Mouse (Mus musculus): ENCODE measurements at regions not wholly inside any gene's neighbourhood (a gene's known extent, or its start where the extent isn't known, plus 50 kb on each side); places are given as distances from the start of the nearest gene placed in this dataset.
A peak's percentile ranks its signal among the peaks of the same experiment; 100 is the strongest.
"Not testable (repeated sequence)": the region's sequence is repeated elsewhere in the genome, so short reads cannot be mapped to it uniquely, and the experiment has no call there.

DNA sequence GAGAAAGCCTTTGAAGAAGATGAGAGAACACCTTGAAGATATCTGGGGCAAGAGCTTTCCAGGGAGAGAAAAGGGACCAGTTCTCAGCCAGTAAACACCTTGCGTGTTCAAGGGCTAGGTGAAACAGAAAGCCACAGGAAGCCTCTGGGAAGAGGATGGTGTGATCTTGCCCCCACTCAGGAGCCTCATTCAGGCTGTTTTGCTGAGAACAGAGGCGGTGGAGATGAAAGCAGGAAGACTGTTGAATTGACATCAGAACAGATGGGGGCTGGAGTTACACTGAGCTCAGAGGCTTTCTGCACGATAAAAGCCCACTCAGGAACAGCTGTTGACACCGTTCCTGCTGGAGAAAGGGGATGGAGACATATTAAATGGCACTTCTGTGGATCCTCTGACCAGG lies 262.5 kb downstream of the Dad1 start:
- DNase-seq: no peak

DNA sequence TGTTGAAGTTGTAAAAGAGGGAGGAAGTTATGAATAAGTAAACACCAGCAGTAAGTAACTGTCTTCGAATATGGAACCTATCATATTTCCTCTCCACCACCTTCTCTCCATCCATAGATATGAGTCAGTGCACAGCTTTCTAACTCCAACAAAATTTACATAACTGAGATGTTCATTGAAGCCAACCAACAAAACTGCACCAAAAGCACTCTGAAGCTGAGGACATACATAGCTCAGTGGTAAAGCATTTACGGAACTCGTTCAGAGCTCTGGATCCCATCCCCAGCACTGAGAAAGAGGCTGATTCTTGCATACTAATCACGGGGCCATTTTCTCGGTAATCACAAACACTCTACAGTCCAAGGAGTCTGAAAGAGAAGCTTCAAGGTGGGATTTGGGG lies 273.1 kb downstream of the Dad1 start:
- DNase-seq: no peak

DNA sequence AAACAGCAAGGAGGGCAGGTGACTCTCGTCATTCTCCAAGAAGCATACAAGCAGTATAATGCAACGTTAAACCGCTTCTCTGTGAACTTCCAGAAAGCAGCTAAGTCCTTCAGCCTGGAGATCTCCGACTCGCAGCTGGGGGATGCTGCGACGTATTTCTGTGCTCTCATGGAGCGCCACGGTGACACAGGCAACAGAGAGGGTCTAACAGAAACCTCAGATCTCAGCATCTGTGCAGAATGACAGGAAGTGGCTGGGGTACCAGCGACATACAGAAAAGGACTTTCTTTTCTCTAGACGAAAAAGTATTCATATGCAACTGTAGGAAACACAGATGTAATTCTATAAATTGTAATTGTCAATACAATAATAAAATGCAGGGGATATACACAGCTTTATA lies 292.5 kb downstream of the Dad1 start:
- not testable (repeated sequence) for DNase-seq

DNA sequence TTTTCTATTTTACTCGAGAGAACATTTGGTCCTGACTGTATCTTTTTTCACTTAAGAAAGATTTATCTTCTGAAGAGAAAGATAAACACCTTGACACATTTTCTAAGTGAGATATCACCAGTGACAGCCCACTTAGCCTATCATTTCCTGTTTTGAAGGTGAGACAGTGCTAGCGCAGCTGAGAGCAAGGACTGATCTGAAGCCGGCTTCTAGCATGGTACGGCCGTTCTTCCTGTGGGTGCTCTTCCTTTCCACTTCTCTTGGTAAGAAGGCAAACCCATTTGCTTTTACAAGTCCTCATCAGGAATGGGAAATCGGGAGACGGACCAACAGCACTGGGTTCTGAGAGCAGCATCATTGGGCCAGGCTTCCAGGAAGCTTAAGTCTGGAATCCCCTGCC lies 293.1 kb downstream of the Dad1 start:
- no peak for DNase-seq

DNA sequence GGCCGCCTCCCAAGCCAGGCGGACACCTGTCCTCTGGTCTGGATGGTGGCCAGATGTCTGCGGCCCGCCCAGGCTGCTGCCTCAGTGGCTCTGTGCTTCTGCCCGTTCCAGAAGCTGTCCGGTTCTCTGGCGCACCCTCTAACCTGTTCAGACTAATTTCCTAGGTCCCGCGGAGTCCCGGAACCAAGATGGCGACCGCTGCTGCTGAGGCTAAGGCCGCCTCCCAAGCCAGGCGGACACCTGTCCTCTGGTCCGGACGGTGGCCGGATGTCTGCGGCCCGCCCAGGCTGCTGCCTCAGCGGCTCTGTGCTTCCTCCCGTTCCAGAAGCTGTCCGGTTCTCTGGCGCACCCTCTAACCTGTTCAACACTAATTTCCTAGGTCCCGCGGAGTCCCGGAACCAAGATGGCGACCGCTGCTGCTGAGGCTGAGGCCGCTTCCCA lies 318.1 kb downstream of the Dad1 start:
- peak; percentile 70 to 78 for DNase-seq

DNA sequence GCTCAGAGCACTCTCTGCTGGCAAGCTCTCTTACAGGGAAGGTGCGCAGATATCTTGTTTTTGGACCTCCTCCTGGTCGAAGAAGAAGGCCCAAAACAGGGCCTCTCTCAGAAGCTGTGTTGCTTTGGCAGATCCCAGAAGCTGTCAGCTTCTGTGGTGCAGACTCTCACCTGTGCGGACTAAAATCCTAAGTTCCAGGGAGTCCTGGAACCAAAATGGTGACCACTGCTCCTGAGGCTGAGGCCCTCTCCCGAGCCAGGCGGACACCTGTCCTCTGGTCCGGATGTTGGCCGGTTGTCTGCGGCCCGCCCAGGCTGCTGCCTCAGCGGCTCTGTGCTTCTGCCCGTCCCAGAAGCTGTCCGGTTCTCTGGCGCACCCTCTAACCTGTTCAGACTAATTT lies 318.6 kb downstream of the Dad1 start:
- DNase-seq: peak; percentile 56 to 68

DNA sequence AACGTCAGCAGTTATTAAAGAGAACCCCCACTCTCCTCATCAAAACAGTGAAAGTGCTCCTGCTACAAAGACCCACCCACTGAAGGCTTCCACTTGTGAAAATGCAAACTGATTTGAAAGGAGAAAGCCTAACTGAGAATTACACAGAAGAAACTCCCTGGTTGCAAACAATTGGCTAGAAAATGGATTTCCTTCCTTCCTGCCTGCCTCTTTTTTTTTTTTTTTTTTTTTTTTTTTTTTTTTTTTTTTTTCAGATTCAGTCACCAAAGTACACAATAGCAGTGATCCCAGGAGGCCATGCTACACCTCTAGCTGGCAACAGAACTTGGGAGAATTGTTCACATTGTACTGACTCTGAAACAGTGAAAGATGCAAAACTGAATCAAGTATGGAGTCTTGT lies 343.0 kb downstream of the Dad1 start:
- DNase-seq: no peak

DNA sequence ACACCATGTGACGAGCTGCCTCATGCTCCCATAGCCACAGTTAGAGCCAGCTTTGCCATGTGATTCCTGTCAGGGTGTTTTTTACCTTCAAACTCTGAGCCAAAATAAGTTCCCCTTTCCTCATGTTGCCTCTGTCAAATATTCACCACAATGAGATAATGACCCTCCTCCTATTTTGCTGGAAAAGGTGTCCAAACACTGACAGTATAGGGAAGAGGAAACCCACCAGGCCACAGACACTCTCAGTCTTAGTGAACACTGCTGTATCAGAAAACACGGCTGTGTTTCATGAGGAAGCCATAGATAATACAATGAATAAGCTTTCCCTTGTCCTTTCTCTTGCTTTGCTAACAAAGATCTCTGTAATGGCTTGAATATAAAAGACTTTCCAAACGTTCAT lies 349.3 kb downstream of the Dad1 start:
- DNase-seq: no peak

DNA sequence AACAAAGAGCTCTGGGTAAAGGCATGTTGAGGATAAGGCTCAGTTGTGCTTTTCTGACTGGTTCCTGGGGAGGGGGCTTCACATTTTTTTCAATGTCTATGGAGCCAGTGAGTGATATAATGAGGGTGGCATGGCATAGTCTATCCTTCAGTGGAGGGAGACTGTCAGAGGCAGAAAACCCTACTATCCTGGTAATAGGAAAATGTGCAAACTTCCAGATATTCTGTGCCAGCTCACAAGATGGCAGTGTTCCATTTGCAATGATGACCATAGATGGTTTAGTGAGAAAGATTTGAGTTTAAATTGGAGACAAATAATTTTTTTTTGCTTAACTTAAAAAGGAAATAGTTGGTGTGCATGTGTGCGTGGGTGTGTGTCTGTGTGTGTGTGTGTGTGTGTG lies 352.8 kb downstream of the Dad1 start:
- no peak for DNase-seq

DNA sequence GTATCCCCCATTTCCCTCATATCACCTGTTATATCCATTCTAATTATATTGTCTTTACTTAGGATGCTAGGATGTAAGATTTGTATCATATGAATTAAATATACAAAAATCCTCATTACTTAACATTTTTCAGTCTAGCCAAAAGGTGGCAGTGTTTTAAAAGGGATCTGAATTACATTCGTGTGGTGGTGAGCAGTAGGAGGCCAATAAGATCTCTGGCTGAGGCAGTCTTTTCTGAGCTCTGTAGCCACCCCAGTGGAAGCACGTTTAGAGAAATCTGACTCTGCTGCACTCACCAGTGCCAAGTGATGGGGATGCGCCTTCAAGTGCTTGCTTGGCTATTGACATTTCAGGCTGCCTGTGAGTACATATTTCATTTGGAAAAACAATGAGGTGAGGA lies 372.6 kb downstream of the Dad1 start:
- no peak for DNase-seq

DNA sequence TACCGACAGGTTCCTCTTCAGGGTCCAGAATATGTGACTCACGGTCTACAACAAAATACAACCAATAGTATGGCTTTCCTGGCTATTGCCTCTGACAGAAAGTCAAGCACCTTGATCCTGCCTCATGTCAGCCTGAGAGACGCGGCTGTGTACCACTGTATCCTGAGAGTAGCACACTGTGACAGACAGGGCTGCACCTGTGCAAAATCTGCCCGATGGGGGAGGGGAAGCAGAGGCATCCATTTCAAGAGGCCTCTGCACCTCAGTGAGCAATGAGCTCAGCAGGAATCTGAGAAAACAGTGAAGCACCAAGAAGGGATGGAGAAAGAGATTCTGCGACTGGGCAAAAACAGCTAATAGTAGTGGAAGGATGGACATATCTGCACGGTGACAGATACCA lies 377.3 kb downstream of the Dad1 start:
- no peak for DNase-seq

DNA sequence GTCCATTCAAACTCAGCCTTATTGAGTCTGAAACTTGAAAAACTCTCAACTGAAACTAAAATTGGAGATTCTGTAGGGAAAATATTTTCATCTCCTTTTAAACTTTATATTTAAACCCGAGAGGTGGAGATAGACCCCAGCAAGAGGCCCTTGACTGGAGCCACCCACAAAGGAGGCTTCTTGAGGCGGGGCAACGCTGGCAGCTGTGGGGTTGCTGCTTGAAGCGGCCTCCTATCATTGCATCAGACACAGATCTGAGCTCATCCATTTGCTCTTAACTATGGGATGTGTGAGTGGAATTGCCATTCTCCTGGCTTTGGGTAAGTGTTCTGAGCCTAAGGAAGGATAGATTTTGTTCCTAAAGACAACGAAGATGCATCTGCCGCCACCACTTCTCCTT lies 378.2 kb downstream of the Dad1 start:
- no peak for DNase-seq

DNA sequence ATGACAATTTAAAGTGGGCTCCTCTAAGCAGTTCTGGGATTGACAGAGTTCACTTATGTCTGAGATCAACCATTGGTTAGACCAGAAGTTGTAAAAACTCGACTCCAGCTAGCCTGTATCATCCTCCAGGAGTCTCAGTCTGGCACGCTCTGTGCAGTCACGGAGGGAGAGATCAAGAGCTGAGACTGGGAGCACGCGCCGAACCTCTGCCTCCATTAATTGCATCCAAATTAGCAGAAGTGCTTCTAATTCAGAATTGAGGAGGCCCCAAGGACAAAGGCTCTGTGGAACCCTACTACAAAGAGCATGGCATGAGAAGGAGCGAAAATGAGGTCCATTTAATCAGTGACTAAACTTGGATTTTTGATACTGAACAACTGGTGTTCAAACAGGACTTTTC lies 406.9 kb downstream of the Dad1 start:
- DNase-seq: no peak

DNA sequence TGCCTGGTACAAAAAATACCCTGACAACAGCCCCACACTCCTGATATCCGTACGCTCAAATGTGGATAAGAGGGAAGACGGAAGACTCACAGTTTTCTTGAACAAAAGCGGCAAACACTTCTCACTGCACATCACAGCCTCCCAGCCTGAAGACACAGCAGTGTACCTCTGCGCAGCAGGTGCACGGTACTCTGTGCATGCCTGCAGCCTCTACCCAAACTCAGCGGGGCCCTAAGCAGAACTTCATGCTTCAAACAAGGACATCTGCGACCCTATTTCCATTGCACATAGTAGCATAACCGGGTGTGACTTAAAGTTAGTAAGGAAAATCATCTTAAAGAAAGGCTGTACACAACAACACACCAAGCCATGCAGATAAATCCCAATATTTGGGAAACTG lies 408.3 kb downstream of the Dad1 start:
- no peak for DNase-seq

DNA sequence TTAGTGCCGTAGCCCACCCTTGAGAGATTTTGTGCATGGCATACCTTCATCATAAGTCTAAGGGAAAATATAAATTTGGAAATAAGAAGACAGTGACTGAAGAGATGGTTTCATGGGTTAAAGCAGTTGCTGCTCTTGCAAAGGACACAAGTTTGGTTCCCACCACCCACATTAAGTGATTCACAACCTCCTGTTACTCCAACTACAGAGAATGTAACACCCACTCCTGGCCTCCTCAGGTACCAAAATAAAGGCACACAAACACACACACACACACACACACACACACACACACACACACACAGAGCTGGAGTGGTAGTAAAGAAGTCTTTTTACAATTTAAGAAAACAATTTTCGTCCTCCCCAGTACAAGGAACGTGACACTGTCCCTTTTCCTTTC lies 421.4 kb downstream of the Dad1 start:
- no peak for DNase-seq

DNA sequence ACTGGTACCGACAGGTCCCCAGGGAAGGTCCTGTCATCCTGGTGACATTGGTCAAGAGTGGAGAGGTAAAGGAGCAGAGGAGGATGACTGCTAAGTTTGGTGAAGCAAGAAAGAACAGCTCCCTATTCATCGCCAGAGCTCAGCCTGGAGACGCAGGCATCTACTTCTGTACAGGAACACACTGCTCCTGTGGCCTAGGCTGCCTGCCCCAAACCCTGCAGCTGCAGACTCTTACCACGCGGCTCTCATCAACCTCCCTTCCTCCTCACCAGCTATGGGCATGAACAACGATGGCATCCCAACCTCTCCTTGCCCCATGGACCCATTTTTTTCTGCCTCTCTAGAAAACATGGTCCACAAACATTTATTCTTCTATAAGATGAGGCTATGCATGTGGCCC lies 422.3 kb downstream of the Dad1 start:
- DNase-seq: no peak

DNA sequence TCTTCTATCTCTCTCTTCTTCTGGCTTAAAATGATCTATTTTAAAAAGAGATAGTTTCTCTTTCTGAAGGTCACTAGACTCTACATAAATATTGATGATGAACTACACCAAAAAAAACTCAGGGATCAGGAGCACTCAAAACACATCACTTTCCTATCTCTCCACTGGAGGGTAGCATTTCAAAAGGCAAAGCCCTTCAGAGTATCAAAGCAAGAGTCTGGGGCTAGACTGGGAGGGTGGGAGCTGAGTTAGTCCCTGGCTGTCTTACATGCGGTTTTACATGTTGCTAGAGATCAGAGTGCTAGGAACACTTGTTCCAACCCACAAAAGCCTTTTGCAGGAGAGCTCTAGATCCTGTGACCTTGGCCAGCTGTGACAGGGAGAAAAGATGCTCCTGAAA lies 423.2 kb downstream of the Dad1 start:
- no peak for DNase-seq

DNA sequence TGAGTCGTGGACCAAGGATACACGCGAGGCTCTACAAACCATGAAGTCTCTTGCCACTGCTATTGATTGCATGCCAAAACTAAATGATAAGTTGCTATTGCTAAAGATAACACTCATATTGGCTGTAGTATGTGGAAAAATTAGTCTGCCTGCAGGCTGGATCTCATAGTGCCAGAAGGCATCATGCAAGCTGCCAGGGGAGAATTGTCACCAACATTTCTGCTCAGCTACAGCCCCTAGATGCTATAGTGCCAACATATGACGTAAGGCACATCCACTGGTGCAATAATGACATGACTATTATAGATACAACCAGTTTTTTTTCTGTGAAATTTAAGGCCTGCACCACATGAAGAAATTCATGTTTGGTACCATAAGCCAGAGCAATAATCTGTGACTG lies 427.1 kb downstream of the Dad1 start:
- no peak for DNase-seq

DNA sequence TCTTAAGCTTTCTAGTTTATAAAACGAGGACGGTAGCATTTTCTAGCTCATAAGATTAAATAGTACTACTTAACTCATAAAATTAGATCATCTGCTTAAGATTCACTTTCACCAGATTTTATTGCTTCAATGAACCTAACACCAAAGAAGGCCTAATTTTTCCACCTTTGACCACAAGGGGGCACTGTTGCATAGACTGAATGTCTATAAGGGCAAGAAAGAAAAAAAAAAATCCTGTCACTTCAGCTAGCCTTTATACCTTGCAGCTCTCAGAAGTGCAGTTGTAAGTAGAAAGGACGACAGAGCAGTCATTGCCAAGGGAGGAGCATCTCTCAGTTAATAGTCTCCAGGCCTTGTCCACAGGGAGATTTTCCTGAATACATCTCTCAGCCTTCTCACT lies 447.7 kb downstream of the Dad1 start:
- DNase-seq: peak; percentile 6 to 22

DNA sequence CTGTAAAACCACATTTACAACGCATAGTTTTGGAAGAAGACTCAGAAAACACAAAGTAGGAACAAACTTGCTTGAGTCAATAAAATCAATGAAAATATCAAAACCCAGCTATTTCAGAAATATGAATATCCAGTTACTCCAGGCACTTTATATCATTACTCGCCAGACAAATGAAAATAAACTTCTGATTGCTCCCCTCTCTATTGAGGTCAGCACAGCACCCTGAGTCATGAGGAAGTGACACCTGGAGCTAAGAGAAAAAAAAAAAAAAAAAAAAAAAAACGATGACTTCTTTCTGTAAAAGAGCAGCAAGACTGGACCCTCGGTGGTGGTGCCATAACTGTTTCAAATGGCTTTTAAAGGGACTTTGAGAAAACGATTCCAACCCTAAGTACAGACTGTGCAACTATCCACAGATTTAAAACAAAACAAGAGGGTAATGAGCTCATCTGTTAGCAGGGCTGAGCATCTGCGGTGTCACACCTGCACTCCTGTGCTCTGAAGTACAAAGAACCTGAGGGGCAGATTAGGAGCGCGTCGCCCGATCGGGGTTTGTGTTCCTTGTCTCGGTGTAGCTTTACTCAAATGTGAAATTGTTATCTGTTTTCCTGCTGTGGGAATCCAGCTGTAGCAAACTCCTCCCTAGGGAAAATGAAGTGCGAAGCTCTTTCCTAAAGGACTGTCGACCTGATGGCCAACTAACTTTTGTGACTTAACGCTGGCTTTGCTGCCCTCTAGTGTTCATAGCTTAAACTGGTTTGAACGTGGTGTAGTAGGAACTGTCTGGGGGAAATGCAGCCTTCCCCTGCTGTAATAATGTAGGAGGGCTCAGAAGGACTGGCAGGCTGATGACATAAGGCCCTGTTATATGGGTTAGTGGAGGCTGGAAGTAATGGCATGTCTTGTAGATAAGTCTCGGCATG lies 449.9 kb downstream of the Dad1 start:
- peak; percentile 9 to 33 for DNase-seq

DNA sequence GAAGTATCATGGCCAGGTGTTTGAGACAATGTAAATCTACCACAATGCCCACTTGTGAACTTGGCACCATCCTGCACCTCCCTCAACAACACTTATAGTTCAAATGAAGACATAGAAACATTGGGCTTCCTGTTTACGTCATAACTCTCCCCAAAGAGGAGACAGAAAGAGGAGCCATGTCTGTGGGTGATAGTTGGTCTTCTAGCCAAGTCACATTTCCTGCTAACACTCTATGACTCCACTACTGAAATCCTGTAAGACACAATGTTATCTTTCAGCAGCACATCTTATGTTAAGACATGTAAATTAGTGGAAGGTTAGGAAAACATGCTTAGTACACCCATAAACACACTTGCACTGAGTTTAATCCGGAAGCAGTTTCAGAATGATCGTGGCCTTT lies 451.4 kb downstream of the Dad1 start:
- DNase-seq: no peak

DNA sequence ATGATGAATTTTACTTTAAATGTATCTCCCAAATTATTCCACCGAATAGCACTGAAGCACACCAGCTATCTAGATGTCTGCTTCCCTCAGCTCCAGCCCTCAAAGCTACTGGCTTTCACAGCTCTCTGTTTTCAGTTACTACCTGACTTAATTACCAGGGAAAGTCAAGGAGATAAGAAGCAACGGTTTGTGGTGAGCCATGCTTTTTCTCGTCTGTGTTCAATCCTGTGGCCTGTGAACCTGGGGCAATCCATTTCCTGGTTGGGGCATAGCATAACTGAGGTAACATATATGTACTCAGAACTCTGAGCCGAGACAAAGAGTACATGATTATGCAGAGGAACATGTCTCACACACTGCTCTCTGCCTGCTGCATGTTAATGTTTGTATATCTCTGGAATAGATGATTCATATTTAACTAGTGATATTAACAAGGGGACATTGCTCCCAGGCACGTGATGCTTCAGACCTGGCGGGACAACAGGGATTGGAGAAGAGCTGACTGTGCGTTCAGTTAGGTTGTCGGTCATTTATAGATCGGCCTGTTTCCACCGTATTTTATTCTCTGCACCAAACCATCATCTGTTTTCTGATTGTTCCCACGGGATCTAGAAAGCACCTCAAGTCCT lies 453.3 kb downstream of the Dad1 start:
- DNase-seq: no peak

DNA sequence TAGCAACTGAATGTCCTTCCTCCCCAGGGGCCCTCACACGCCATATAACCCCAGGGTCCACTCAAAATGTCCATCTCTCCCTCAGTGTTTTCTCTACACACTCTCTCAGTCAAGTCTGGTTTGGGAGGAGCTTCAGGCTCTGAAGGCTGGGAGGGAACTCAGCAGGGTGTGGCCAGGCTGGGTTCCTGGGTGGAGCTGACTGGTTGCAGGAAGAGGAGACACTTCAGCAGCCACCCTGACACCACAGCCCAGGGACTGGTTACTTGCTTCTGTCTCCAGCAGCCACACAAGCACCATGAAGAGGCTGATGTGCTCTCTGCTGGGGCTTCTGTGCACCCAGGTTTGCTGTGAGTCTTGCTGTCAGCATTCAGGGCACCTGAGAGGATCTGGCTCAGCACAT lies 458.7 kb downstream of the Dad1 start:
- not testable (repeated sequence) for DNase-seq

DNA sequence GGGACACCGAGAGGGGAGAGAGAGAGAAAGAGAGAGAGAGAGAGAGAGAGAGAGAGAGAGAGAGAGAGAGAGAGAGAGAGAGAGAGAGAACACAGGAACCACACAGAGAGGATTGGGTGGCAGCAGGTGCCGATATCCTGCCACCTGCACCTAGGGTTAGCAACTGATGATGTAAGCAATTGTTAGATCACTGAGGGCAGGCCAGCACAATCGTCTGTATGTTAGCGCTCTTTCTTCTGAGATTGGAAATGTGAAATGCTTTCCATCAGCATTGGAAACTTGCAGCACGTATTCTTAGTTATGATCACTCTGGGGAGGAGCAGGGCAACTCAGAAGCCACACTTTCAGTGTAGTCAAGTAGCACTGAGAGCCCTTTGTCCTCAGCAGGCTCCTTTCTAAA lies 459.4 kb downstream of the Dad1 start:
- no peak for DNase-seq

DNA sequence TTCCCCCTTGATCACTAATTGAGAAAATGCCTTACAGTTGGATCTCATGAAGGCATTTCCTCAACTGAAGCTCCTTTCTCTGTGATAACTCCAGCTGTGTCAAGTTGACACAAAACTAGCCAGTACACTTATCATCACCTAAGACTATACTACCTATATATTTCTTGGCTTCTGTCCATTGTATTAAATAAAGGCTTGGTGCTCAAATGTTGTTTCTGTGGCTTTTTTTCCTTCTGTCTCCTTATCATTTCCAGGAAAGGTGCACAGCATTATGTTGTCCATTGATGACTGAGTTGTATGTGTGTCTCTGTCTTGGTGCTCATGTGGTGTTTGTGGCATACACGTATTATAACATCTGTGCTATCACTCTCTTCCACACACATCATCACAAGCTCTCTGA lies 461.5 kb downstream of the Dad1 start:
- not testable (repeated sequence) for DNase-seq
